In genomic region chr17:47277890-47278289, GRCm38 (mm10) we compare ENCODE assay signal across 23 mouse cellular contexts.
A peak's percentile ranks its signal among the peaks of the same experiment; 100 is the strongest.
DNase-seq lines count a peak whose midpoint lies in the region; ATAC-seq and TF ChIP-seq lines count a peak whose summit lies in the region.
"Had no signal": no experiment of that assay in that cellular context is flagged by ENCODE, and none has a peak within 500 bp of the region (broad histone marks: within the 10 kb centered on the region; RNA-seq: fewer than 3 reads in every experiment).

No protein-coding gene starts in this region.

- 0 out of 2 replicates have a peak, but pooled peaks have one; percentile 30 for TF ChIP-seq EP300 in liver, postnatal 0 days (IDR thresholded peaks at IDR 0.05; ENCODE audit: low read depth)
- TF ChIP-seq EP300 in MEL (IDR thresholded peaks at IDR 0.05; ENCODE audit: low read depth in 1 of 2, low read length in 2 of 2): peak in 1 of 2 experiments; percentile 7; a peak in 1 of 4 replicates

- no peak for TF ChIP-seq RAD21 in MEL (IDR thresholded peaks at IDR 0.05; ENCODE audit: low read depth, low read length)

- no peak for TF ChIP-seq POLR2A in MEL (IDR thresholded peaks at IDR 0.05; ENCODE audit: control insufficient read depth in 1 of 2, insufficient read depth in 1 of 2, low read depth in 1 of 2, low read length in 2 of 2, poor library complexity in 1 of 2)
- no peak for TF ChIP-seq POLR2A in olfactory bulb, adult 2 months (IDR thresholded peaks at IDR 0.05; ENCODE audit: insufficient read depth, low read depth, low read length)

- H3K27me3 ChIP-seq in liver, postnatal 0 days (ENCODE audit: insufficient read depth, low read length): no peaks in the 10 kb centered on the region
- H3K27me3 ChIP-seq in liver, embryonic 11.5 days (replicated peaks; ENCODE audit: control insufficient read depth, insufficient read depth, low read length): no peaks in the 10 kb centered on the region
- H3K27me3 ChIP-seq in MEL (ENCODE audit: control insufficient read depth in 1 of 2, insufficient read depth in 2 of 2, low read length in 2 of 2): no peaks in the 10 kb centered on the region
- H3K27me3 ChIP-seq: embryonic facial prominence, embryonic 12.5 days; embryonic facial prominence, embryonic 15.5 days; forebrain, embryonic 15.5 days; heart, embryonic 13.5 days; hindbrain, embryonic 12.5 days; hindbrain, embryonic 15.5 days had no signal

- no peak for DNase-seq in liver, postnatal 0 days
- no peak for DNase-seq in liver, embryonic 11.5 days (ENCODE audit: low spot score)
- DNase-seq in MEL (ENCODE audit: low read depth, low spot score): no peak
- peak; percentile 28 for DNase-seq in brain, adult 2 months (ENCODE audit: low read depth, low spot score)
- no peak for DNase-seq in heart, postnatal 14 days
- DNase-seq: adrenal gland, adult 8-10 months; adrenal gland, postnatal 25 days; cerebellum, adult 2 months; cerebellum, adult 9-11 months; cerebellum, postnatal 25 days; gastrocnemius, postnatal 10 days; gastrocnemius, postnatal 36 days; heart, adult 2 months had no signal

- no peak overlapping the region for H3K4me2 ChIP-seq in liver, postnatal 0 days (ENCODE audit: low read depth, low read length)
- no peak overlapping the region for H3K4me2 ChIP-seq in liver, embryonic 11.5 days
- H3K4me2 ChIP-seq: embryonic facial prominence, embryonic 12.5 days; embryonic facial prominence, embryonic 15.5 days; forebrain, embryonic 15.5 days; heart, embryonic 13.5 days; hindbrain, embryonic 12.5 days; hindbrain, embryonic 15.5 days had no signal

- H3K9ac ChIP-seq in liver, postnatal 0 days (replicated peaks): no peak overlapping the region
- no peak overlapping the region for H3K9ac ChIP-seq in liver, embryonic 11.5 days (ENCODE audit: low read depth, low read length)
- no peak overlapping the region for H3K9ac ChIP-seq in MEL (ENCODE audit: control insufficient read depth, low read depth, low read length, poor library complexity, severe bottlenecking)
- H3K9ac ChIP-seq: embryonic facial prominence, embryonic 12.5 days; embryonic facial prominence, embryonic 15.5 days; forebrain, embryonic 15.5 days; heart, embryonic 13.5 days; hindbrain, embryonic 12.5 days; hindbrain, embryonic 15.5 days had no signal

- intact Hi-C loops in heart, postnatal 14 days (cut with DNase I): no loop called here

- H3K36me3 ChIP-seq in liver, postnatal 0 days (replicated peaks; ENCODE audit: insufficient read depth, low read length): no peaks in the 10 kb centered on the region
- H3K36me3 ChIP-seq in liver, embryonic 11.5 days (ENCODE audit: control insufficient read depth, insufficient read depth, low read length): no peaks in the 10 kb centered on the region
- H3K36me3 ChIP-seq in MEL (ENCODE audit: control insufficient read depth in 1 of 2, insufficient read depth in 2 of 2, low read length in 2 of 2): peaks cover 0 to 3% of the 10 kb centered on the region in 2 experiments; a peak in 2 of 4 replicates
- H3K36me3 ChIP-seq: forebrain, embryonic 15.5 days; hindbrain, embryonic 15.5 days had no signal

- no peaks in the 10 kb centered on the region for H3K9me3 ChIP-seq in liver, postnatal 0 days (ENCODE audit: low read length)
- H3K9me3 ChIP-seq in liver, embryonic 11.5 days (ENCODE audit: control insufficient read depth, low read length): no peaks in the 10 kb centered on the region
- no peaks in the 10 kb centered on the region for H3K9me3 ChIP-seq in MEL (replicated peaks; ENCODE audit: insufficient read depth, low read length)
- H3K9me3 ChIP-seq: embryonic facial prominence, embryonic 12.5 days; embryonic facial prominence, embryonic 15.5 days; forebrain, embryonic 15.5 days; hindbrain, embryonic 12.5 days; hindbrain, embryonic 15.5 days had no signal

- TF ChIP-seq CTCF in liver, postnatal 0 days (IDR thresholded peaks at IDR 0.05; ENCODE audit: low read depth): no peak
- TF ChIP-seq CTCF in MEL (IDR thresholded peaks at IDR 0.05 in 2 of 3, conservative IDR thresholded peaks at IDR 0.05 in 1 of 3; ENCODE audit: control insufficient read depth in 1 of 3, insufficient read depth in 1 of 3, low read depth in 2 of 3, low read length in 3 of 3, poor library complexity in 1 of 3, severe bottlenecking in 1 of 3): no peak
- TF ChIP-seq CTCF in olfactory bulb, adult 2 months (IDR thresholded peaks at IDR 0.05; ENCODE audit: insufficient read depth, low read depth, low read length): no peak

- H3K79me2 ChIP-seq in MEL (ENCODE audit: control insufficient read depth, insufficient read depth, low read length, poor library complexity): no peaks in the 10 kb centered on the region

- H3K27ac ChIP-seq in liver, postnatal 0 days (ENCODE audit: low read depth): no peak overlapping the region
- H3K27ac ChIP-seq in liver, embryonic 11.5 days (ENCODE audit: low read depth, low read length): no peak overlapping the region
- H3K27ac ChIP-seq in MEL (ENCODE audit: control insufficient read depth, low read depth, low read length): no peak overlapping the region
- peak overlapping the region; percentile 26; the same call in 1 of the 2 replicates for H3K27ac ChIP-seq in olfactory bulb, adult 2 months (ENCODE audit: insufficient read depth, low read depth, low read length)
- H3K27ac ChIP-seq: embryonic facial prominence, embryonic 12.5 days; embryonic facial prominence, embryonic 15.5 days; heart, adult 2 months; heart, embryonic 10.5 days; heart, embryonic 13.5 days; hindbrain, embryonic 12.5 days; hindbrain, embryonic 15.5 days had no signal

- H3K4me1 ChIP-seq in liver, postnatal 0 days (ENCODE audit: insufficient read depth): peaks cover 5% of the 10 kb centered on the region; the same call in 1 of the 2 replicates
- H3K4me1 ChIP-seq in liver, embryonic 11.5 days (replicated peaks; ENCODE audit: control insufficient read depth, insufficient read depth, low read length): peaks cover 17% of the 10 kb centered on the region
- H3K4me1 ChIP-seq in MEL (ENCODE audit: control insufficient read depth in 1 of 2, insufficient read depth in 2 of 2, low read length in 2 of 2): peaks cover 0 to 9% of the 10 kb centered on the region in 2 experiments; a peak in 3 of 4 replicates
- peaks cover 33% of the 10 kb centered on the region for H3K4me1 ChIP-seq in olfactory bulb, adult 2 months (ENCODE audit: control insufficient read depth, insufficient read depth, low read length)
- H3K4me1 ChIP-seq: embryonic facial prominence, embryonic 15.5 days; forebrain, embryonic 15.5 days; hindbrain, embryonic 12.5 days had no signal

- ATAC-seq in liver, postnatal 0 days: no peak
- ATAC-seq in liver, embryonic 11.5 days (replicated peaks; ENCODE audit: low FRiP score): no peak
- ATAC-seq: activated CD4-positive, CD25-positive, alpha-beta regulatory T cell, adult 4 months; CD4-positive, CD25-positive, alpha-beta regulatory T cell, adult 4 months had no signal

- H3K4me3 ChIP-seq in liver, postnatal 0 days (ENCODE audit: low read depth, low read length): no peak overlapping the region
- no peak overlapping the region for H3K4me3 ChIP-seq in liver, embryonic 11.5 days (ENCODE audit: low read depth, low read length)
- H3K4me3 ChIP-seq in MEL (ENCODE audit: control insufficient read depth in 1 of 2, insufficient read depth in 1 of 2, low read depth in 2 of 2, low read length in 2 of 2): no peak overlapping the region
- no peak overlapping the region for H3K4me3 ChIP-seq in olfactory bulb, adult 2 months (ENCODE audit: insufficient read depth, low read depth, low read length)
- H3K4me3 ChIP-seq: embryonic facial prominence, embryonic 12.5 days; embryonic facial prominence, embryonic 15.5 days; forebrain, embryonic 15.5 days; heart, adult 2 months; heart, embryonic 10.5 days; heart, embryonic 13.5 days; hindbrain, embryonic 12.5 days; hindbrain, embryonic 15.5 days had no signal

- 44% methylated on average over 5 of the region's 5 CpGs for WGBS in liver, postnatal 0 days (ENCODE audit: insufficient replicate concordance)
- WGBS in liver, embryonic 11.5 days: 75% methylated on average over 5 of the region's 5 CpGs
- WGBS in olfactory bulb, adult 2 months: 66% methylated on average over 5 of the region's 5 CpGs

TF ChIP-seq in MEL, 35 proteins besides CTCF, POLR2A, EP300 and RAD21:
- peak; percentile 16; the same call in 1 of the 2 replicates for TF ChIP-seq TCF12 (IDR thresholded peaks at IDR 0.05; ENCODE audit: low read depth, low read length)
- TF ChIP-seq SIN3A (IDR thresholded peaks at IDR 0.05; ENCODE audit: low read length): no peak
- TF ChIP-seq TAL1 (IDR thresholded peaks at IDR 0.05; ENCODE audit: low read length): 0 out of 2 replicates have a peak, but pooled peaks have one; percentile 8
- no peak for TF ChIP-seq CHD2 (IDR thresholded peaks at IDR 0.05; ENCODE audit: low read length)
TF ChIP-seq in MEL: peak in this region for 2.
